Mouse (Mus musculus): ENCODE data around the gene Dock4. TPM values are rescaled to one million over a fixed set of nuclear protein-coding genes. Genes with fewer than 3 reads are reported as not detected.

Gene Dock4
- total and polyA plus RNA-seq, 3 experiments: 0.26 to 0.67 (median 0.38) TPM

- H3K9ac ChIP-seq (ENCODE audit: insufficient read depth, low read depth): no peak overlapping the region
- H3K4me2 ChIP-seq (ENCODE audit: insufficient read depth, low read depth, poor library complexity, severe bottlenecking): no peak overlapping the region
- no peaks in the 10 kb centered on the region for H3K9me3 ChIP-seq (replicated peaks; ENCODE audit: low read length)
- DNase-seq (ENCODE audit: extremely low read depth): no peak
- dilution Hi-C loops (cut with MboI; ENCODE audit: extremely low pct_ligation_motif_present, extremely low pct_unique_long_range_greater_than_20kb, low sequenced_read_pairs): no loop called here
- H3K4me1 ChIP-seq (ENCODE audit: control insufficient read depth in 1 of 2, insufficient read depth in 2 of 2): peaks cover 7 to 22% of the 10 kb centered on the region in 2 experiments; a peak in 3 of 4 replicates
- in situ Hi-C loops (cut with MboI; ENCODE audit: low pct_ligation_motif_present, low pct_unique_long_range_greater_than_20kb, low sequenced_read_pairs): no loop called here
- no peaks in the 10 kb centered on the region for H3K36me3 ChIP-seq (replicated peaks in 1 of 2; ENCODE audit: control insufficient read depth in 1 of 2, insufficient read depth in 1 of 2, low read length in 1 of 2)
- H3K4me3 ChIP-seq (replicated peaks in 1 of 3; ENCODE audit: low read depth in 2 of 3, low read length in 2 of 3, poor library complexity in 1 of 3): no peak overlapping the region
- TF ChIP-seq CHD1 (IDR thresholded peaks at IDR 0.05; ENCODE audit: low read depth, low read length) (no peak), MEF2A (IDR thresholded peaks at IDR 0.05; ENCODE audit: borderline replicate concordance, low read depth, low read length) (no peak), MAFK (IDR thresholded peaks at IDR 0.05; ENCODE audit: insufficient replicate concordance, low read length) (no peak), E2F4 (IDR thresholded peaks at IDR 0.05; ENCODE audit: insufficient replicate concordance, low read depth, low read length) (no peak), SIN3A (IDR thresholded peaks at IDR 0.05; ENCODE audit: low read length) (no peak), POLR2AphosphoS2 (IDR thresholded peaks at IDR 0.05; ENCODE audit: low read depth, low read length) (no peak), IRF4 (IDR thresholded peaks at IDR 0.05; ENCODE audit: low read depth, low read length) (no peak), ZMIZ1 (IDR thresholded peaks at IDR 0.05; ENCODE audit: low read depth, low read length) (no peak), CHD2 (IDR thresholded peaks at IDR 0.05; ENCODE audit: low read length) (no peak), RCOR1 (conservative IDR thresholded peaks at IDR 0.05; ENCODE audit: low read depth, low read length) (no peak), USF1 (IDR thresholded peaks at IDR 0.05; ENCODE audit: low read depth, low read length) (no peak), RAD21 (IDR thresholded peaks at IDR 0.05; ENCODE audit: low read depth, low read length) (no peak), ZKSCAN1 (IDR thresholded peaks at IDR 0.05; ENCODE audit: borderline replicate concordance, low read depth, low read length) (no peak), UBTF (IDR thresholded peaks at IDR 0.05; ENCODE audit: low read depth, low read length) (no peak), POLR2A (IDR thresholded peaks at IDR 0.05; ENCODE audit: low read depth, low read length) (no peak), ZNF384 (IDR thresholded peaks at IDR 0.05; ENCODE audit: low read depth, low read length) (no peak), CTCF (conservative IDR thresholded peaks at IDR 0.05 in 1 of 2, IDR thresholded peaks at IDR 0.05 in 1 of 2; ENCODE audit: low read depth in 2 of 2, low read length in 2 of 2) (no peak)
- H3K27me3 ChIP-seq (replicated peaks): no peaks in the 10 kb centered on the region
- no peak overlapping the region for H3K27ac ChIP-seq (ENCODE audit: insufficient read depth, low read depth)
- no peaks in the 10 kb centered on the region for H3K79me2 ChIP-seq (replicated peaks; ENCODE audit: control insufficient read depth, extremely low read depth, insufficient read depth, poor library complexity, severe bottlenecking)
Observed at GRCm38 (mm10) chr12:40889534-40889933, 443.8 kb downstream of the Dock4 start.

- Histone ChIP-seq H3K4me1 (ENCODE audit: control insufficient read depth in 1 of 2, insufficient read depth in 2 of 2) (peaks cover 7 to 22% of the 10 kb centered on the region in 2 experiments; a peak in 3 of 4 replicates), H3K4me3 (replicated peaks in 1 of 3; ENCODE audit: low read depth in 2 of 3, low read length in 2 of 3, poor library complexity in 1 of 3) (no peak overlapping the region), H3K4me2 (ENCODE audit: insufficient read depth, low read depth, poor library complexity, severe bottlenecking) (no peak overlapping the region), H3K36me3 (replicated peaks in 1 of 2; ENCODE audit: control insufficient read depth in 1 of 2, insufficient read depth in 1 of 2, low read length in 1 of 2) (no peaks in the 10 kb centered on the region), H3K9me3 (replicated peaks; ENCODE audit: low read length) (no peaks in the 10 kb centered on the region), H3K27ac (ENCODE audit: insufficient read depth, low read depth) (no peak overlapping the region), H3K27me3 (replicated peaks) (no peaks in the 10 kb centered on the region), H3K9ac (ENCODE audit: insufficient read depth, low read depth) (no peak overlapping the region), H3K79me2 (replicated peaks; ENCODE audit: control insufficient read depth, extremely low read depth, insufficient read depth, poor library complexity, severe bottlenecking) (no peaks in the 10 kb centered on the region)
- TF ChIP-seq KAT2A (IDR thresholded peaks at IDR 0.05; ENCODE audit: insufficient replicate concordance, low read length) (no peak), JUN (IDR thresholded peaks at IDR 0.05; ENCODE audit: insufficient read depth, low read depth, low read length) (no peak), MEF2A (IDR thresholded peaks at IDR 0.05; ENCODE audit: borderline replicate concordance, low read depth, low read length) (no peak), EP300 (IDR thresholded peaks at IDR 0.05; ENCODE audit: low read length) (no peak), ZKSCAN1 (IDR thresholded peaks at IDR 0.05; ENCODE audit: borderline replicate concordance, low read depth, low read length) (no peak), POLR2AphosphoS2 (IDR thresholded peaks at IDR 0.05; ENCODE audit: low read depth, low read length) (no peak), BHLHE40 (IDR thresholded peaks at IDR 0.05; ENCODE audit: low read depth, low read length) (no peak), NELFE (IDR thresholded peaks at IDR 0.05; ENCODE audit: low read depth, low read length) (no peak)
- in situ Hi-C loops (cut with MboI; ENCODE audit: low pct_ligation_motif_present, low pct_unique_long_range_greater_than_20kb, low sequenced_read_pairs) (no loop called here), dilution Hi-C loops (cut with MboI; ENCODE audit: extremely low pct_ligation_motif_present, extremely low pct_unique_long_range_greater_than_20kb, low sequenced_read_pairs) (no loop called here)
- no peak for DNase-seq (ENCODE audit: extremely low read depth)
Observed at GRCm38 (mm10) chr12:40891168-40891567, 445.4 kb downstream of the Dock4 start.

Data from CH12.LX (cell line).